Mouse (Mus musculus): Measurements from ENCODE around the gene Sdk2.

Sdk2 gene

DNA sequence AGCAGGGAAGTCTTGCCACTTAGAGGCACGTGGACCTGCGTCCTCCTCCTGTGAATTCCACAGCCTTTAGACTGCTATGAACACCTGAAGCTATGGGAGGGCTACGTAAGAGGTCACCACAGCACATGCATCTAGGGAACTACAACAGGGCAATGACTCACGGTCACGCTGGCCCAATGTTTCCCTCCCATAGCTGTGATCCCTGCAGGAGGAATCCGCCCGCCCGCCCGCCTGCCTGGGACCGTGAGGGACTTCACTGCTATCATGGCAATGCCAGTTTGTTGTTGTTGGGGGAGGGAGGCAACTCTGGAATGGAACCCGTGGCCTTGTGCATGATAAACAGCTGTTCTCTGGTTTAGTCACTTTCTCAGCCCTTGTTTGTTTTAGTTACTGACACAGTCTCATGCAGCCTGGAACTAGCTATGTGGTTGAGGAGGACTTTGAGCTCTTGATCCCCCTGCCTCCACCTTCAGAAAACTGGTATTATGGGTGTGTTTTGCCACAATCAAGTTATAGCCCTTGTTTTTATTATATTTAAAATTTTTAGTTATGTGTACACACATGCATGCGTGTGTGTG, 249.8 kb downstream of the Sdk2 start:
- no peak for DNase-seq

- DNase-seq, result no peak
Measured at GRCm38 (mm10) chr11:113816439-113816838, 250.4 kb downstream of the Sdk2 start.

GRCm38 (mm10) chr11:113811546-113812339, 255.1 kb downstream of the Sdk2 start:
- DNase-seq, result no peak

DNA sequence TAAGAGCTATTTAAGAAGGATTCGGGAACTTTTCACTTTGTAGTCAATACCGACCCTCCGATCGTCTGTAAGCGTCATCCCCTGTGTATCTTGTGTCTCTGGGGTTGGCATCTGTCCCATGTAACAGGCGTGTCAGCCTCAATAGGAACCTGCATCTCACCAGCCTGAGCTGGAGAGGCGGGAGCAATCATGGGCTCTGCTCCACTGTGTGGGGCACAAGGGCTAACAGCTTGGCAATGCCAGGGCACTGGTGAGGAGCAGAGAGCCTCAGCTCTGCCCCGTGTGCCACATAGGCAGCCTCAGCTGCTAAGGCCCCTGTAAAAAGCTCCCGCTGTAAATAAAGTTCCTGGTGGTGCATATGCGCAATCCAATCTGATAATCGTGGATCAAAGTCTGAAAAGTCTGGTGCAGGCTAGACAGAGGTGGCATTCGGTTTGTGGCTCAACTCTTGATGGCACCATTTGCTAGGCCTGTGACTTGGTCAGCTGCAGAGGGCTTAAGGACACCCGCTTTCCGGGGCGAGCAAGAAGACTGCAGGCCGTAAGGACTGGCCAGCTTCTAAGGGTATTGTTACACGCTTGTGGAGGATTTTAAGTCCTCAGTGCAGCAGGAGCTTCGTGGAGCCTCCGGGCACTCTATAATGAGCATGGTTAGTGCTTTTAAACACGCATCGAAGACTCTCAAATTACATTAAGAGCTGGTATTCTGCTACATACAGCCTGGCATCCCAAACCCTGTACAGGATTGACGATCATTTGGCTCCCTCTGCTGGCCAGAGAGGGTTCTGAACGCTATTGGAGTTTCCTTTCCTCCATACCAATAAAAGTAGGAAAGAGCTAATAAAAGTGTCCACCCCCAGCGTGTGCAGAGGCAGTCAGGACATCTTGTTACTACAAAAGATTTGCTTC, 256.0 kb downstream of the Sdk2 start:
- DNase-seq, result peak; percentile 80

GRCm38 (mm10) chr11:113807086-113807485, 259.8 kb downstream of the Sdk2 start:
- no peak for DNase-seq

GRCm38 (mm10) chr11:113806382-113807077, 260.3 kb downstream of the Sdk2 start:
- no peak for DNase-seq

DNA sequence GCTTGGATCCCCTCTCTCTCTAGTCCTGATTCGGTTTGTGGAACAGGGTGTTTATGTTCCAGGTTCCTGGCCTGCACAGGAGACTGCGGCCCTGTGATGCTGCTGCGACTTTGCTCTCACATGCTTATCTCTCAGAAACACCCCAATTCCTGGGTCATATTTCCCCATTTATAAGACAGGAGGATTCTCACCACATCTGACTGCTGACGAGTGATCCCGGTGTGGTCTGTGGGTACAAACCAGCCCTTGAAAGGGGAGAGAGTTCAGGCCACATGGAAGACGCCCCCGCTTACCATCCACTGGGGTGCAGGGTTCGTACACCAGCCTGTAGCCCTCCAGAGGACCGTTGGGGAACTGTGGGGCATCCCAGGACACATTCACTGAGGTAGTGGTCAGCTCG, 260.9 kb downstream of the Sdk2 start:
- DNase-seq, result no peak

DNA sequence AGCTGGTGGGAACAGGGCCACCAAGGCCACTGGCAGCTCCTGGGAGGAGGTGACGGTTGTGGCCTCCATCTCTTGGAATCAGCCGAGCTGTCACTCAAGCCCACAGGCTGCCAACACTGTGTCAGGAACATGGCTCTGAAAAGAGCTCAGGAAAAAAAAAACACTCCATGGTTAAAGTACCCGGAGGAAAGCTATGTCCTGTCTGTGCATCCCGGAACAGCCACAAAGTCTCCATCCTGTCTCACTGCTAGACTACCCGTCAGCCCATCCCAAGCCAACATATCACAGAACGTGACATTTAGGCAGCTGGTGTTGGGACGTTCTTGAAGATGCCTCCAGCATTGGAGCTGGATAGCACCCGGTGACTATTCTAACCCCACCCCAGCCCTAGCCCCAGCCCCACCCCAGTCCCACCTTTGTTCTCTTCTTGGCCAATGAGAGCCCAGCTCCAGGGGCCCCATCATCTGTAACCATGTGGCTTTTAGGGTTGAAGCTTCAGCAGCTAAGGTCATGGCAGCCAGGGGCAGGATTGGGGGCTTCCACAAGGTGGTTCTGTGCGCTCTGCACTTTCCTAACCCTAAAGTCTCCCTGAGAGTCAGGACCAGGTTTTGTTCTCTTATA, 263.4 kb downstream of the Sdk2 start:
- peak; percentile 74 for DNase-seq

DNA sequence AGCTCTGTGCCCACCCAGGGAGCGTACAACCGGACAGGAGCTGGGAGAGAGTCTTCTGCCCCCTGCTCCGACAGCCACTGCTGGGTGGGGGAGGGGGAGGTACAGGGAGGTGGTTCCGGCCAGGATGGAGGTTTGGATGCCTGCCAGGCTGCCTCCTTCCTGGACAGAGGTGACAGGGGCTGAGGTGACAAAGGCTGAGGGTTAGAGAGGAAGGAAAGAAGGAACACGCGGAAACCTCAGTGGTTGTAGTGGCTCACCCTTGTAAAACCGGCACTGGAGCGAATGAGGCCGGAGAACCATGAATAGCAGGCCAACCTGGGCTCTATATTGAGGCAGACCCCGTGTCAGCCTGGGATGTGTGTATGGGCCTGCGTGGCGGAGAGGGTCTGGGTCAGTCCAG, 264.4 kb downstream of the Sdk2 start:
- DNase-seq, result peak; percentile 35

DNA sequence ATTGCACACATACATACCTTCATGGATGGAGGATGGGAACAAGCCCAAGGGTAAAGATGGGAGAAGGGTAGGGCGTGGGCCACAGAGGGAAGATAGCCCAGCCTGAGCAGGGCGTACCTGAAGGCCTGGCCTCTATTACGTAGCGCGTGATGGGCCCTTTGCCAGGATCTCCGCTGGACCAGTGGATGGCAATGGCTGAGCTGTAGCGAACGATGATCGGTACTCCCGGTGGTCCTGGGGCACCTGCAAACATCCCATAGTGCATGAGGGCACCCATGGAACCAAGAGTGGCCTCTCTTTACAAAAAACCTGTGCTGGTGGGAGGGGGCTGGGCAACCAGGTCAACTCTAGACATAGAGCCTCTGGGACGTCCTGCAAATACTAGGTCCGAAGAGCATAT, 266.8 kb downstream of the Sdk2 start:
- DNase-seq, result no peak

DNA sequence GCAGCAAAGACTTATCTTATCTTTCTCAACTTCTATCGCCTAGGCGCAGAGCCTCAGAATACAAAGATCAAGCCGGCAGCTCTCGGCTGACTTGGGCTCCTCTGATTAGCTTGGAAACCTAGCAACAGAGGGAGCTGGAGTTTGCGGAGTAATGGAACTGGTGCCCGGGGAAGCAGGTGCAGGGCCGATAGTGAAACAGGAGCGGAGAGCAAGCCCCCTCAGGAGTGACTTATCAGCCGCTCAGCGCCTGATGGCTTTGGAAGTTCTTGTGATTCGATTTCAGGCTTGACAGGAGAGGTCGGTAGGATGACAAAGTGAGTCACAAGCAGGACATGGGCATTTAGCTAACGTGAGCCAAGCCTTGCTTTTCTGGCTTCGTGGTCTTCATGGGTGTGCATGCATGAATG, 267.8 kb downstream of the Sdk2 start:
- DNase-seq, result no peak

- no peak for DNase-seq
Measured at GRCm38 (mm10) chr11:113798011-113798410, 268.8 kb downstream of the Sdk2 start.

DNA sequence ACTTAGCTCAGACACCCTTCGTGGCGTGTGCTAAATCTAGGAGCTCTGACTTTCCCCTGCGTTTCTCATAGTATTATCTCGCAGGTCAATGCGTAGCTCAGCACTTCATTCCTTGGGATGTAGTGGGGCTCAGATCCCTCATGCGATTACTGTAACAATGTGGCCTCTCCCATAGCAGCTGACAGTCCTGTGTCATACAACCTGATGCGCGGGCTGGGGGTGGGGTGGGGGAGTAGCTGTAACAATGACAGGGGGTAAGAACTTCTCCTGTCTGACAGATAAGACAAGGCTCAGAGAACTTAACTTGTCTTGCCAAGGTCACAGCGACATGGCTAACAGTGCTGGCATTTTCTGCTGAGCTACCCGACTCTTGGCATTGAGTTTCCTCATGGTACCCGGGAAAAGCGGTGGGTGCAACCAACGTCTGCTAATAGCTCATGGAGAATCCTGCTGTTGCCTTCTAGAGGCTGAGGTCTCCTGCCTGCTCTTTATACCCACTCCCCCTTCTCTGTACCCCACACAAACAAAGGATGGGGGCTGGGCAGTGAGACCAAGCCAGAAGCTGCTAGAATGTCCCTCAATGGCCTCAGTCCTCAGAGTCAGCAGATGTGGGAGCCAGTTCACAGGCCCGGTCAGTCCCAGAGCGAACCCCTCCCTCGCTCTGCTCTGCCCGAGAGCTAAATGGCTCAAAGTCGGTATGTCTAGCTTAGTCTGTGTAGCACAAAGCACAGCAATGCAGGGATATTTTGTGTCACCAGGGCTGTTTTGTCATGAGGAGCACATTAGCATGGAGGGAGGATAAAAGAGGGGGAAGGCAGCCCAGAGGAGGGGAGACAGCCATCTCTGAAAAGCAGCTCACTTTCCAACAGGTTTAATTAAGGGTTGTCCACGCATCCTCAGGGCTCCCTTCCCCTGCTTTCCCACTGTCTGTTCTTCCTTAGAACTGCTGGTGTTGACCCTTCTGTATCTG, 269.5 kb downstream of the Sdk2 start:
- no peak for DNase-seq

DNA sequence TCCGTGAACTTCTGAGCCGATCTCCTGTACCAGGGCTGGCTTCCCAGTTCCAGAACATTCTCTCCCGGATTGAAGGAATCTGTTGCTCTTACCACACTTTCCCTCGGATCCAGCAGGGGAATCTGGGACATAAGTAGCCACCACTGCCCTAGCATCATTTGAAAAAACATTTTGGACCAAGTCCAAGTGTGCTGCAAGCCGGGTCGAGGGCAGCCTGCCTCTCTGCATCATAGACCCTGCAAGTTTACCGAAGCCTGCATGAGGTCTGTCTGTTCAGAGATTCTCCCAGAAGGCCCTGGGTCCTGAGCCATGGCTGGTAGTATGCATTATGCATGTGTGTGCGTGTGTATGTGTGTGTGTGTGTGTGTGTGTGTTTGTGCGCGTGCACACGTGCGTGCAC, 271.0 kb downstream of the Sdk2 start:
- no peak for DNase-seq

- no peak for DNase-seq
Measured at GRCm38 (mm10) chr11:113791357-113792215, 275.3 kb downstream of the Sdk2 start.

DNA sequence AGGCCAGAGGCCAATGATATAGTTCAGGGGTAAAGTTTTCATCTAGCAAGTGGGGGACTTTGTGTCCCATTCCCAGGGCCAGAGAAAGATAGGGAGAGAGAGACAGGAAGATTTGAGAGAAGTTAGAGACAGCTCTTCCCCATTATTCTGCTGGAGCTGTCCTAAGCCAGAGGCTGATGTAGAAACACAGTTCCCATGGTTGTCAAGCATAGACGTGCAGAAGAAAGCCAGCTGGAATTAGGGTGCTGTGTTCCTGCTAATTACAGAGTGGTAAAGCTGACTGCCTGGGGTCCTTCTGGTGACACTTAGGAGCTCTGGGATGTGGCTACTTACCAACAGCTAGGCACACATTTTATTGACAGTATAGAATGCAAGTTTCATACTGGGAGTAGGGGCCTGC, 277.7 kb downstream of the Sdk2 start:
- DNase-seq, result no peak

- peak; percentile 67 for DNase-seq
Measured at GRCm38 (mm10) chr11:113788183-113788789, 278.6 kb downstream of the Sdk2 start.

GRCm38 (mm10) chr11:113787432-113788182, 279.2 kb downstream of the Sdk2 start:
- peak; percentile 37 for DNase-seq

GRCm38 (mm10) chr11:113787009-113787408, 279.8 kb downstream of the Sdk2 start:
- DNase-seq, result no peak

All from thymus, postnatal 14 days (tissue).